Mouse (Mus musculus) embryonic facial prominence, embryonic 12.5 days (tissue): Measurements from ENCODE around the gene Kcnmb2. TPM values are rescaled to one million over a fixed set of nuclear protein-coding genes. Genes with fewer than 3 reads are reported as not detected.

Source experiments
- ATAC-seq: fragments of 200-750 bp; cut with Nextera tagmentation; 2 replicates; pipeline ENCODE4 v1.8.0; 2017; ENCODE audit not compliant: insufficient number of reproducible peaks, insufficient read depth, low FRiP score, low TSS enrichment
- H3K27ac ChIP-seq: fragments of 300-500 bp; sonication (generic); 2 replicates; pipeline ENCODE4 v1.5.1; 2016; ENCODE audit warnings: mild to moderate bottlenecking
- H3K27me3 ChIP-seq: fragments of 300-500 bp; sonication (generic); 2 replicates; pipeline ENCODE4 v1.6.1; 2016; ENCODE audit warnings: mild to moderate bottlenecking, moderate library complexity
- H3K36me3 ChIP-seq: fragments of 300-500 bp; sonication (generic); 2 replicates; pipeline ENCODE4 v1.6.1; 2016; ENCODE audit warnings: mild to moderate bottlenecking
- H3K4me1 ChIP-seq: fragments of 300-500 bp; sonication (generic); 2 replicates; pipeline ENCODE4 v1.6.1; 2016
- H3K4me2 ChIP-seq: fragments of 300-500 bp; sonication (generic); replicated peaks from 2 replicates; pipeline ENCODE4 v1.6.1; 2016; ENCODE audit warnings: mild to moderate bottlenecking, moderate library complexity
- H3K4me3 ChIP-seq: fragments of 300-500 bp; sonication (generic); 2 replicates; pipeline ENCODE4 v1.5.1; 2016; ENCODE audit warnings: mild to moderate bottlenecking
- H3K9ac ChIP-seq: fragments of 300-500 bp; sonication (generic); 2 replicates; pipeline ENCODE4 v1.6.1; 2016; ENCODE audit warnings: mild to moderate bottlenecking, moderate library complexity
- H3K9me3 ChIP-seq: fragments of 300-500 bp; sonication (generic); 2 replicates; pipeline ENCODE4 v1.6.1; 2016; ENCODE audit warnings: mild to moderate bottlenecking, moderate library complexity
- WGBS: fragments of 180-500 bp; shearing (Covaris S2); methylation state at CpG from one replicate; pipeline ENCODE4 v1.1.7; 2016; 5-methylcytosine and 5-hydroxymethylcytosine counted together
- polyA plus RNA-seq: library from polyadenylated mRNA; unstranded; fragments of >200 nt; fragmentation: Nextera tagmentation; extraction: Ambion mirVana; gene quantifications from 2 replicates; pipeline ENCODE4 v1.2.1, GENCODE M21; 2016

Gene Kcnmb2
- polyA plus RNA-seq, 1 experiment from 2014 or later: 5.3 TPM

- H3K4me2 ChIP-seq: no peak overlapping the region
- H3K36me3 ChIP-seq: no peaks in the 10 kb centered on the region
- no peaks in the 10 kb centered on the region for H3K9me3 ChIP-seq
- no peaks in the 10 kb centered on the region for H3K4me1 ChIP-seq
- no peaks in the 10 kb centered on the region for H3K27me3 ChIP-seq
- no peak for ATAC-seq
- 47% methylated on average over 14 of the region's 14 CpGs for WGBS
- H3K27ac ChIP-seq: no peak overlapping the region
- H3K4me3 ChIP-seq: no peak overlapping the region
- H3K9ac ChIP-seq: no peak overlapping the region
Observed at GRCm38 (mm10) chr3:32149851-32150570, 247.7 kb downstream of the Kcnmb2 start.

- Histone ChIP-seq H3K27me3 (no peaks in the 10 kb centered on the region), H3K9me3 (no peaks in the 10 kb centered on the region), H3K4me2 (no peak overlapping the region), H3K27ac (no peak overlapping the region), H3K4me1 (no peaks in the 10 kb centered on the region; the same call in 1 of the 2 replicates), H3K9ac (no peak overlapping the region), H3K36me3 (no peaks in the 10 kb centered on the region), H3K4me3 (no peak overlapping the region)
- ATAC-seq: no peak
- 72% methylated on average over 6 of the region's 6 CpGs for WGBS
Observed at GRCm38 (mm10) chr3:32180519-32180918, 278.2 kb downstream of the Kcnmb2 start.

- Histone ChIP-seq H3K4me1 (no peaks in the 10 kb centered on the region; the same call in 1 of the 2 replicates), H3K27ac (no peak overlapping the region), H3K9ac (no peak overlapping the region), H3K4me2 (no peak overlapping the region), H3K36me3 (no peaks in the 10 kb centered on the region), H3K4me3 (no peak overlapping the region), H3K9me3 (no peaks in the 10 kb centered on the region), H3K27me3 (no peaks in the 10 kb centered on the region)
- 25% methylated on average over 2 of the region's 2 CpGs for WGBS
- ATAC-seq: peak; percentile 56; the same call in 1 of the 2 replicates
Observed at GRCm38 (mm10) chr3:32185855-32186522, 283.7 kb downstream of the Kcnmb2 start.

GRCm38 (mm10) chr3:32188521-32188920 lies 286.2 kb downstream of the Kcnmb2 start:
- Histone ChIP-seq H3K9me3 (no peaks in the 10 kb centered on the region), H3K36me3 (no peaks in the 10 kb centered on the region), H3K9ac (no peak overlapping the region), H3K4me3 (no peak overlapping the region), H3K27me3 (no peaks in the 10 kb centered on the region), H3K4me2 (no peak overlapping the region), H3K4me1 (no peaks in the 10 kb centered on the region; the same call in 1 of the 2 replicates), H3K27ac (no peak overlapping the region)
- ATAC-seq: no peak
- WGBS: 30% methylated on average over 5 of the region's 5 CpGs

GRCm38 (mm10) chr3:32188955-32189354 lies 286.6 kb downstream of the Kcnmb2 start:
- H3K9ac ChIP-seq: no peak overlapping the region
- H3K4me1 ChIP-seq: no peaks in the 10 kb centered on the region; the same call in 1 of the 2 replicates
- H3K36me3 ChIP-seq: no peaks in the 10 kb centered on the region
- H3K4me3 ChIP-seq: no peak overlapping the region
- H3K27me3 ChIP-seq: no peaks in the 10 kb centered on the region
- H3K4me2 ChIP-seq: no peak overlapping the region
- H3K9me3 ChIP-seq: no peaks in the 10 kb centered on the region
- 85% methylated on average over 2 of the region's 2 CpGs for WGBS
- no peak for ATAC-seq
- no peak overlapping the region for H3K27ac ChIP-seq

GRCm38 (mm10) chr3:32189956-32190355 lies 287.6 kb downstream of the Kcnmb2 start:
- Histone ChIP-seq H3K4me3 (no peak overlapping the region), H3K4me1 (no peaks in the 10 kb centered on the region; the same call in 1 of the 2 replicates), H3K27ac (no peak overlapping the region), H3K4me2 (no peak overlapping the region), H3K9me3 (no peaks in the 10 kb centered on the region), H3K27me3 (no peaks in the 10 kb centered on the region), H3K36me3 (no peaks in the 10 kb centered on the region), H3K9ac (no peak overlapping the region)
- ATAC-seq: no peak
- WGBS: 65% methylated on average over 5 of the region's 5 CpGs

- no peak overlapping the region for H3K4me2 ChIP-seq
- no peak overlapping the region for H3K27ac ChIP-seq
- H3K9me3 ChIP-seq: no peaks in the 10 kb centered on the region
- H3K27me3 ChIP-seq: no peaks in the 10 kb centered on the region
- no peaks in the 10 kb centered on the region for H3K4me1 ChIP-seq
- H3K9ac ChIP-seq: no peak overlapping the region
- no peak overlapping the region for H3K4me3 ChIP-seq
- no peak for ATAC-seq
- H3K36me3 ChIP-seq: no peaks in the 10 kb centered on the region
- 84% methylated on average over 5 of the region's 5 CpGs for WGBS
Observed at GRCm38 (mm10) chr3:32194014-32194413, 291.7 kb downstream of the Kcnmb2 start.

GRCm38 (mm10) chr3:32226755-32227154 lies 324.4 kb downstream of the Kcnmb2 start:
- ATAC-seq: no peak
- Histone ChIP-seq H3K27ac (no peak overlapping the region), H3K4me3 (no peak overlapping the region), H3K9me3 (no peaks in the 10 kb centered on the region), H3K9ac (no peak overlapping the region), H3K4me1 (no peaks in the 10 kb centered on the region), H3K27me3 (no peaks in the 10 kb centered on the region), H3K36me3 (no peaks in the 10 kb centered on the region), H3K4me2 (no peak overlapping the region)
- WGBS: 81% methylated on average over 2 of the region's 2 CpGs

- Histone ChIP-seq H3K36me3 (no peaks in the 10 kb centered on the region), H3K9me3 (no peaks in the 10 kb centered on the region), H3K4me2 (no peak overlapping the region), H3K27me3 (no peaks in the 10 kb centered on the region), H3K4me1 (no peaks in the 10 kb centered on the region), H3K27ac (no peak overlapping the region), H3K9ac (no peak overlapping the region), H3K4me3 (no peak overlapping the region)
- no peak for ATAC-seq
- WGBS: 85% methylated on average over 5 of the region's 5 CpGs
Observed at GRCm38 (mm10) chr3:32236766-32237165, 334.5 kb downstream of the Kcnmb2 start.
